Mouse (Mus musculus): ENCODE measurements around the gene Pgp. TPM values are rescaled to one million over a fixed set of nuclear protein-coding genes. Genes with fewer than 3 reads are reported as not detected.

Pgp gene
- polyA plus RNA-seq, 1 experiment from 2014 or later: 67.6 TPM

DNA sequence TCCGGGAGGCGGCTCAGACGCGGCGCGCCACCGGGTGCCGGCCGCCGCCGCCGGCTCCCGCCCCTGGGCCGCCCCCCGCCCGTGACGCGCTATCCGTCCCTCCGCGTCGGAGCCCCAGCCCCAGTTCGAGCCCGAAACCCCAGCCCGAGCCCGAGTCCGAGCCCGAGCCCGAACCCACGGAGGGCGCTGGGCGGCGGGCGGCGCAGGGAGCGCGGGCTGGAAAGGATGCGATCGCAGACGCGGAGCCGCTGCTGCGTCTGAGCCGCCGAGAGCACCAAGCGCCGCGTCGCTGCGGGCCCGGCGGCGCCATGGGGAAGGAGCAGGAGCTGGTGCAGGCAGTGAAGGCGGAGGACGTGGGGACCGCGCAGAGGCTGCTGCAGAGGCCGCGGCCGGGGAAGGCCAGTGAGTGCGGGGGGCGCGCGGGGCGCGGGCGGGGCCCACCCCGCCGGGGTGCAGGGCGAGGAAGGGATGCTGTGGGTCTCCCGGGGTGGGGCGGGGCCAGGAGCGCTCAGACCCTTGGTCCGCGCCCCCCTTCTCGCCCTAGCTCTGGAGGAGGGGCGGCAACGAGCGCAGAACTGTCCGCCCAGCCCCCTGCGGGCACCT lies 18.6 kb downstream of the Pgp start:
- ATAC-seq (ENCODE audit: low FRiP score): peak; percentile 84
- Histone ChIP-seq H3K4me1 (ENCODE audit: control insufficient read depth, insufficient read depth, low read length) (peaks cover 18% of the 10 kb centered on the region), H3K4me2 (peak overlapping the region; percentile 87), H3K9ac (ENCODE audit: low read length) (peak overlapping the region; percentile 90), H3K9me3 (ENCODE audit: control insufficient read depth, low read length) (no peaks in the 10 kb centered on the region), H3K4me3 (ENCODE audit: low read depth, low read length) (peak overlapping the region; percentile 71), H3K27ac (ENCODE audit: low read depth, low read length) (peak overlapping the region; percentile 80), H3K27me3 (ENCODE audit: control insufficient read depth, insufficient read depth, low read length) (peaks cover 3% of the 10 kb centered on the region; the same call in 1 of the 2 replicates), H3K36me3 (ENCODE audit: control insufficient read depth, insufficient read depth, low read length) (no peaks in the 10 kb centered on the region)
- peak; percentile 94 for DNase-seq (ENCODE audit: low spot score, missing footprints)
- under 1% methylated on average over 53 of the region's 81 CpGs for WGBS

GRCm38 (mm10) chr17:24489265-24490030 lies 19.3 kb downstream of the Pgp start:
- ATAC-seq (ENCODE audit: low FRiP score): peak; percentile 52
- H3K4me2 ChIP-seq: peak overlapping the region; percentile 87
- H3K4me1 ChIP-seq (ENCODE audit: control insufficient read depth, insufficient read depth, low read length): peaks cover 18% of the 10 kb centered on the region
- peaks cover 3% of the 10 kb centered on the region; the same call in 1 of the 2 replicates for H3K27me3 ChIP-seq (ENCODE audit: control insufficient read depth, insufficient read depth, low read length)
- H3K36me3 ChIP-seq (ENCODE audit: control insufficient read depth, insufficient read depth, low read length): no peaks in the 10 kb centered on the region
- peak overlapping the region; percentile 71 for H3K4me3 ChIP-seq (ENCODE audit: low read depth, low read length)
- H3K9ac ChIP-seq (ENCODE audit: low read length): peak overlapping the region; percentile 90
- H3K9me3 ChIP-seq (ENCODE audit: control insufficient read depth, low read length): no peaks in the 10 kb centered on the region
- 18% methylated on average over 19 of the region's 19 CpGs for WGBS
- no peak for DNase-seq (ENCODE audit: low spot score, missing footprints)
- H3K27ac ChIP-seq (ENCODE audit: low read depth, low read length): peak overlapping the region; percentile 80

DNA sequence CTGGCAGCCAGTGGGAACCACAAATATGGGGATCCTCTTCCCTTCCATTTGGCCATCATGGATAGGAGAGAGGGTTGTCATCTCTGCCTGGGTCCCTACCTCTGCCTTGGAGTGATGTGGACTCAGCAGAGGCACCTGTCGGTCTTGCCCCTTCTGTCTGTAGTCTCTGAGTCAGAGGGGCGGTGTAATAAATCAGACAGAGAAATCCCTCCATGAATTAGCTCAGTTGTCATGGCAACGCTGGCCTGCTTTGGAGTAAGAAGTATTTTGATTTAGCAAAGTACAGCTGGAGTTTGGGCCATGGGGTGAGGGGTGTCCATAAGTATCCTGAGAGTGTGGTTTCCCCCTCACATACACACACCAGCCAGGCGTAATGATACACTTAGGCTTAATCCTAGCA lies 20.2 kb downstream of the Pgp start:
- Histone ChIP-seq H3K36me3 (ENCODE audit: control insufficient read depth, insufficient read depth, low read length) (no peaks in the 10 kb centered on the region), H3K9me3 (ENCODE audit: control insufficient read depth, low read length) (no peaks in the 10 kb centered on the region), H3K4me1 (ENCODE audit: control insufficient read depth, insufficient read depth, low read length) (peaks cover 18% of the 10 kb centered on the region), H3K4me3 (ENCODE audit: low read depth, low read length) (no peak overlapping the region), H3K9ac (ENCODE audit: low read length) (no peak overlapping the region), H3K27me3 (ENCODE audit: control insufficient read depth, insufficient read depth, low read length) (peaks cover 3% of the 10 kb centered on the region; the same call in 1 of the 2 replicates), H3K4me2 (no peak overlapping the region), H3K27ac (ENCODE audit: low read depth, low read length) (no peak overlapping the region)
- DNase-seq (ENCODE audit: low spot score, missing footprints) (no peak), ATAC-seq (ENCODE audit: low FRiP score) (no peak)
- 73% methylated on average over 4 of the region's 4 CpGs for WGBS

GRCm38 (mm10) chr17:24494627-24495335 lies 24.6 kb downstream of the Pgp start:
- DNase-seq (ENCODE audit: low spot score, missing footprints) (no peak), ATAC-seq (ENCODE audit: low FRiP score) (no peak)
- 48% methylated on average over 2 of the region's 2 CpGs for WGBS

DNA sequence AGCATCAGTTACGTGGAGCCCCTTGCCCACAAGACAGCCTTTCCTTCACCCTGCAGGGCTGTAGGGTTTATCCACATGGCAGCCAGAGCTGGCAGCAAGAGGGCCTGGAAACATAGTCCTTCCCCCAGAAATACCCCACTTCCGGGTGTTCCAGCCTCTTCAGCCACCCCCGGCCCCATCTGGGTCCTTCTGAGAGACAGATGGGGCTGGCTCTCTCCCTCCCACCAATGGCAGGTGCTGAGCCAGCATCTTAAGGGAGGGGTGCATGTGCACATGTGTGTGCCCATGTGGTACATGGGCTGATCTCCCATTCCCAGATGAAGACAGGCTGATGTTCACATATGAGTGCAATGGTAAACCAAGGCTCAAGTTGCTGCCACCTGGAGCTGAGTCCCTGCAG lies 25.3 kb downstream of the Pgp start:
- no peaks in the 10 kb centered on the region for H3K27me3 ChIP-seq (ENCODE audit: control insufficient read depth, insufficient read depth, low read length)
- no peaks in the 10 kb centered on the region for H3K9me3 ChIP-seq (ENCODE audit: control insufficient read depth, low read length)
- H3K36me3 ChIP-seq (ENCODE audit: control insufficient read depth, insufficient read depth, low read length): peaks cover 3% of the 10 kb centered on the region; the same call in 1 of the 2 replicates
- ATAC-seq (ENCODE audit: low FRiP score): no peak
- peaks cover under 1% of the 10 kb centered on the region; the same call in 1 of the 2 replicates for H3K4me1 ChIP-seq (ENCODE audit: control insufficient read depth, insufficient read depth, low read length)
- H3K27ac ChIP-seq (ENCODE audit: low read depth, low read length): no peak overlapping the region
- no peak for DNase-seq (ENCODE audit: low spot score, missing footprints)
- no peak overlapping the region for H3K9ac ChIP-seq (ENCODE audit: low read length)
- no peak overlapping the region for H3K4me3 ChIP-seq (ENCODE audit: low read depth, low read length)
- no peak overlapping the region for H3K4me2 ChIP-seq
- WGBS: 88% methylated on average over 3 of the region's 3 CpGs

More at GRCm38 (mm10) chr17:24494627-24495335, 24.6 kb downstream of the Pgp start:
- H3K27ac ChIP-seq (ENCODE audit: low read depth, low read length): no peak overlapping the region
- H3K27me3 ChIP-seq (ENCODE audit: control insufficient read depth, insufficient read depth, low read length): no peaks in the 10 kb centered on the region
- peaks cover 3% of the 10 kb centered on the region; the same call in 1 of the 2 replicates for H3K36me3 ChIP-seq (ENCODE audit: control insufficient read depth, insufficient read depth, low read length)
- H3K4me3 ChIP-seq (ENCODE audit: low read depth, low read length): no peak overlapping the region
- no peak overlapping the region for H3K4me2 ChIP-seq
- no peaks in the 10 kb centered on the region for H3K9me3 ChIP-seq (ENCODE audit: control insufficient read depth, low read length)
- H3K9ac ChIP-seq (ENCODE audit: low read length): no peak overlapping the region
- H3K4me1 ChIP-seq (ENCODE audit: control insufficient read depth, insufficient read depth, low read length): peaks cover 6% of the 10 kb centered on the region

GRCm38 (mm10) chr17:24496026-24496425 lies 25.8 kb downstream of the Pgp start:
- Histone ChIP-seq H3K9ac (ENCODE audit: low read length) (no peak overlapping the region), H3K4me2 (no peak overlapping the region), H3K4me1 (ENCODE audit: control insufficient read depth, insufficient read depth, low read length) (no peaks in the 10 kb centered on the region), H3K9me3 (ENCODE audit: control insufficient read depth, low read length) (no peaks in the 10 kb centered on the region), H3K36me3 (ENCODE audit: control insufficient read depth, insufficient read depth, low read length) (peaks cover 3% of the 10 kb centered on the region; the same call in 1 of the 2 replicates), H3K27me3 (ENCODE audit: control insufficient read depth, insufficient read depth, low read length) (no peaks in the 10 kb centered on the region), H3K27ac (ENCODE audit: low read depth, low read length) (no peak overlapping the region), H3K4me3 (ENCODE audit: low read depth, low read length) (no peak overlapping the region)
- DNase-seq (ENCODE audit: low spot score, missing footprints) (no peak), ATAC-seq (ENCODE audit: low FRiP score) (no peak)
- WGBS: 56% methylated on average over 1 of the region's 1 CpGs

GRCm38 (mm10) chr17:24502208-24502607 lies 32.0 kb downstream of the Pgp start:
- Histone ChIP-seq H3K9ac (ENCODE audit: low read length) (no peak overlapping the region), H3K4me3 (ENCODE audit: low read depth, low read length) (no peak overlapping the region), H3K36me3 (ENCODE audit: control insufficient read depth, insufficient read depth, low read length) (peaks cover 3% of the 10 kb centered on the region), H3K9me3 (ENCODE audit: control insufficient read depth, low read length) (no peaks in the 10 kb centered on the region), H3K27me3 (ENCODE audit: control insufficient read depth, insufficient read depth, low read length) (no peaks in the 10 kb centered on the region), H3K4me1 (ENCODE audit: control insufficient read depth, insufficient read depth, low read length) (no peaks in the 10 kb centered on the region), H3K27ac (ENCODE audit: low read depth, low read length) (no peak overlapping the region), H3K4me2 (no peak overlapping the region)
- DNase-seq (ENCODE audit: low spot score, missing footprints) (no peak), ATAC-seq (ENCODE audit: low FRiP score) (no peak)
- WGBS: 30% methylated on average over 11 of the region's 11 CpGs

- H3K4me1 ChIP-seq (ENCODE audit: control insufficient read depth, insufficient read depth, low read length): no peaks in the 10 kb centered on the region
- no peak overlapping the region for H3K4me3 ChIP-seq (ENCODE audit: low read depth, low read length)
- 96% methylated on average over 10 of the region's 10 CpGs for whole genome bisulfite sequencing
- no peak overlapping the region for H3K4me2 ChIP-seq
- ATAC-seq (ENCODE audit: low FRiP score) (no peak), DNase-seq (ENCODE audit: low spot score, missing footprints) (no peak)
- H3K27ac ChIP-seq (ENCODE audit: low read depth, low read length): no peak overlapping the region
- no peaks in the 10 kb centered on the region for H3K27me3 ChIP-seq (ENCODE audit: control insufficient read depth, insufficient read depth, low read length)
- peaks cover 3% of the 10 kb centered on the region for H3K36me3 ChIP-seq (ENCODE audit: control insufficient read depth, insufficient read depth, low read length)
- no peaks in the 10 kb centered on the region for H3K9me3 ChIP-seq (ENCODE audit: control insufficient read depth, low read length)
- no peak overlapping the region for H3K9ac ChIP-seq (ENCODE audit: low read length)
Observed at GRCm38 (mm10) chr17:24504085-24504484, 33.9 kb downstream of the Pgp start.
